Mouse (Mus musculus) thymus, postnatal 25 days (tissue): ENCODE measurements around the gene Dnajc7.
"Not testable (repeated sequence)": the region's sequence is repeated elsewhere in the genome, so short reads cannot be mapped to it uniquely, and the experiment has no call there.

Experiments used
- DNase-seq: peaks from one replicate; pipeline ENCODE4 v3.0.0; 2022

Dnajc7 gene

GRCm38 (mm10) chr11:100616332-100616731, 3.6 kb downstream of the Dnajc7 start:
- DNase-seq = no peak

GRCm38 (mm10) chr11:100613241-100613640, 6.7 kb downstream of the Dnajc7 start:
- DNase-seq = no peak

GRCm38 (mm10) chr11:100611627-100612026, 8.3 kb downstream of the Dnajc7 start:
- no peak for DNase-seq

GRCm38 (mm10) chr11:100609997-100610680, 9.8 kb downstream of the Dnajc7 start:
- no peak for DNase-seq

GRCm38 (mm10) chr11:100609355-100609996, 10.5 kb downstream of the Dnajc7 start:
- DNase-seq = no peak

- DNase-seq = no peak
Measured at GRCm38 (mm10) chr11:100608796-100609195, 11.2 kb downstream of the Dnajc7 start.

- DNase-seq = no peak
Measured at GRCm38 (mm10) chr11:100607121-100607520, 12.8 kb downstream of the Dnajc7 start.

GRCm38 (mm10) chr11:100605451-100605850, 14.5 kb downstream of the Dnajc7 start:
- DNase-seq = no peak

GRCm38 (mm10) chr11:100604321-100605005, 15.5 kb downstream of the Dnajc7 start:
- DNase-seq = no peak

- DNase-seq = no peak
Measured at GRCm38 (mm10) chr11:100603813-100604212, 16.2 kb downstream of the Dnajc7 start.

GRCm38 (mm10) chr11:100603155-100603554, 16.8 kb downstream of the Dnajc7 start:
- no peak for DNase-seq

GRCm38 (mm10) chr11:100601372-100601771, 18.6 kb downstream of the Dnajc7 start:
- no peak for DNase-seq

GRCm38 (mm10) chr11:100598074-100598473, 21.9 kb downstream of the Dnajc7 start:
- no peak for DNase-seq

GRCm38 (mm10) chr11:100595533-100595932, 24.4 kb downstream of the Dnajc7 start:
- no peak for DNase-seq

GRCm38 (mm10) chr11:100594608-100595007, 25.4 kb downstream of the Dnajc7 start:
- no peak for DNase-seq

GRCm38 (mm10) chr11:100592346-100593046, 27.5 kb downstream of the Dnajc7 start:
- no peak for DNase-seq

GRCm38 (mm10) chr11:100588462-100588861, 31.5 kb downstream of the Dnajc7 start:
- no peak for DNase-seq

GRCm38 (mm10) chr11:100585148-100585547, 34.8 kb downstream of the Dnajc7 start:
- DNase-seq = no peak

GRCm38 (mm10) chr11:100584561-100584961, 35.4 kb downstream of the Dnajc7 start:
- peak; percentile 57 for DNase-seq

- DNase-seq = peak; percentile 22
Measured at GRCm38 (mm10) chr11:100582836-100583235, 37.1 kb downstream of the Dnajc7 start.

- not testable (repeated sequence) for DNase-seq
Measured at GRCm38 (mm10) chr11:100582413-100582812, 37.6 kb downstream of the Dnajc7 start.

- peak; percentile 68 for DNase-seq
Measured at GRCm38 (mm10) chr11:100581756-100582155, 38.2 kb downstream of the Dnajc7 start.

GRCm38 (mm10) chr11:100580275-100580674, 39.7 kb downstream of the Dnajc7 start:
- DNase-seq = no peak
